Mouse (Mus musculus) heart, embryonic 12.5 days (tissue): ENCODE measurements around the gene Acadvl. TPM values are rescaled to one million over a fixed set of nuclear protein-coding genes. Genes with fewer than 3 reads are reported as not detected.

ENCODE experiments used
- ATAC-seq: fragments of 200-750 bp; cut with Nextera tagmentation; 2 replicates; pipeline ENCODE4 v1.8.0; 2017; ENCODE audit warnings: moderate TSS enrichment, moderate library complexity; ENCODE audit not compliant: insufficient number of reproducible peaks, low FRiP score
- H3K27ac ChIP-seq: fragments of 300-500 bp; sonication (generic); 2 replicates; pipeline ENCODE4 v1.5.1; 2016; ENCODE audit warnings: mild to moderate bottlenecking, moderate library complexity; ENCODE audit not compliant: poor library complexity, severe bottlenecking
- H3K27me3 ChIP-seq: fragments of 300-500 bp; sonication (generic); replicated peaks from 2 replicates; pipeline ENCODE4 v1.6.1; 2016; ENCODE audit warnings: mild to moderate bottlenecking, moderate library complexity
- H3K36me3 ChIP-seq: fragments of 300-500 bp; sonication (generic); 2 replicates; pipeline ENCODE4 v1.6.1; 2016; ENCODE audit warnings: mild to moderate bottlenecking, moderate library complexity
- H3K4me1 ChIP-seq: fragments of 300-500 bp; sonication (generic); replicated peaks from 2 replicates; pipeline ENCODE4 v1.6.1; 2016; ENCODE audit warnings: mild to moderate bottlenecking
- H3K4me2 ChIP-seq: fragments of 300-500 bp; sonication (generic); 2 replicates; pipeline ENCODE4 v1.6.1; 2016; ENCODE audit warnings: mild to moderate bottlenecking, moderate library complexity
- H3K4me3 ChIP-seq: fragments of 300-500 bp; sonication (generic); 2 replicates; pipeline ENCODE4 v1.5.1; 2016; ENCODE audit warnings: mild to moderate bottlenecking
- H3K9ac ChIP-seq: fragments of 300-500 bp; sonication (generic); 2 replicates; pipeline ENCODE4 v1.6.1; 2016; ENCODE audit warnings: mild to moderate bottlenecking, moderate library complexity
- H3K9me3 ChIP-seq: fragments of 300-500 bp; sonication (generic); replicated peaks from 2 replicates; pipeline ENCODE4 v1.6.1; 2016; ENCODE audit warnings: mild to moderate bottlenecking, moderate library complexity
- WGBS: fragments of 180-500 bp; shearing (Covaris S2); methylation state at CpG from one replicate; pipeline ENCODE4 v1.1.7; 2016; 5-methylcytosine and 5-hydroxymethylcytosine counted together
- polyA plus RNA-seq: library from polyadenylated mRNA; unstranded; fragments of >200 nt; fragmentation: Nextera tagmentation; extraction: Ambion mirVana; gene quantifications from 2 replicates; pipeline ENCODE4 v1.2.1, GENCODE M21; 2016

Gene Acadvl
- polyA plus RNA-seq, 1 experiment from 2014 or later: 126 TPM

GRCm38 (mm10) chr11:70026689-70027088 lies 11.5 kb upstream of the Acadvl start:
- peak overlapping the region; percentile 29; the same call in 1 of the 2 replicates for H3K9ac ChIP-seq
- peaks cover 11% of the 10 kb centered on the region for H3K36me3 ChIP-seq
- under 1% methylated on average over 18 of the region's 19 CpGs for WGBS
- H3K4me3 ChIP-seq: peak overlapping the region; percentile 39
- peak overlapping the region; percentile 69 for H3K4me2 ChIP-seq
- peak; percentile 66 for ATAC-seq
- H3K9me3 ChIP-seq: no peaks in the 10 kb centered on the region
- no peaks in the 10 kb centered on the region for H3K27me3 ChIP-seq
- 0 out of 2 replicates have a peak overlapping the region, but pooled peaks have one; percentile 22 for H3K27ac ChIP-seq
- peaks cover 66% of the 10 kb centered on the region for H3K4me1 ChIP-seq

- 17% methylated on average over 6 of the region's 6 CpGs for WGBS
- Histone ChIP-seq H3K4me1 (peaks cover 80% of the 10 kb centered on the region), H3K9ac (peak overlapping the region; percentile 64), H3K4me3 (peak overlapping the region; percentile 46), H3K9me3 (no peaks in the 10 kb centered on the region), H3K27me3 (no peaks in the 10 kb centered on the region), H3K36me3 (no peaks in the 10 kb centered on the region), H3K27ac (no peak overlapping the region), H3K4me2 (peak overlapping the region; percentile 75)
- ATAC-seq: no peak
These were observed 8.9 kb upstream of the Acadvl start for GRCm38 (mm10) chr11:70024151-70024514.

- 8% methylated on average over 20 of the region's 29 CpGs for WGBS
- no peak for ATAC-seq
- H3K4me1 ChIP-seq: peaks cover 80% of the 10 kb centered on the region
- H3K4me2 ChIP-seq: peak overlapping the region; percentile 75
- peak overlapping the region; percentile 46 for H3K4me3 ChIP-seq
- H3K9ac ChIP-seq: peak overlapping the region; percentile 64
- H3K27ac ChIP-seq: no peak overlapping the region
- H3K36me3 ChIP-seq: no peaks in the 10 kb centered on the region
- no peaks in the 10 kb centered on the region for H3K27me3 ChIP-seq
- no peaks in the 10 kb centered on the region for H3K9me3 ChIP-seq
These were observed 8.4 kb upstream of the Acadvl start for GRCm38 (mm10) chr11:70023481-70024150.

GRCm38 (mm10) chr11:70021264-70022132 lies 6.3 kb upstream of the Acadvl start:
- peak overlapping the region; percentile 85 for H3K4me2 ChIP-seq
- H3K4me1 ChIP-seq: peaks cover 74% of the 10 kb centered on the region
- peak overlapping the region; percentile 66 for H3K27ac ChIP-seq
- H3K4me3 ChIP-seq: peak overlapping the region; percentile 57
- peak; percentile 85 for ATAC-seq
- no peaks in the 10 kb centered on the region for H3K36me3 ChIP-seq
- H3K27me3 ChIP-seq: no peaks in the 10 kb centered on the region
- H3K9me3 ChIP-seq: no peaks in the 10 kb centered on the region
- 3% methylated on average over 39 of the region's 40 CpGs for WGBS
- H3K9ac ChIP-seq: peak overlapping the region; percentile 68

GRCm38 (mm10) chr11:70020731-70021263 lies 5.6 kb upstream of the Acadvl start:
- Histone ChIP-seq H3K27me3 (no peaks in the 10 kb centered on the region), H3K9me3 (no peaks in the 10 kb centered on the region), H3K4me3 (peak overlapping the region; percentile 57), H3K9ac (peak overlapping the region; percentile 68), H3K4me1 (peaks cover 67% of the 10 kb centered on the region), H3K27ac (peak overlapping the region; percentile 66), H3K36me3 (no peaks in the 10 kb centered on the region), H3K4me2 (peak overlapping the region; percentile 85)
- WGBS: under 1% methylated on average over 8 of the region's 8 CpGs
- ATAC-seq: peak; percentile 78

- no peak for ATAC-seq
- H3K4me2 ChIP-seq: peak overlapping the region; percentile 85
- H3K9ac ChIP-seq: peak overlapping the region; percentile 34
- peak overlapping the region; percentile 57 for H3K4me3 ChIP-seq
- 22% methylated on average over 8 of the region's 8 CpGs for WGBS
- H3K36me3 ChIP-seq: no peaks in the 10 kb centered on the region
- H3K27ac ChIP-seq: peak overlapping the region; percentile 66
- H3K4me1 ChIP-seq: peaks cover 62% of the 10 kb centered on the region
- no peaks in the 10 kb centered on the region for H3K27me3 ChIP-seq
- no peaks in the 10 kb centered on the region for H3K9me3 ChIP-seq
These were observed 4.9 kb upstream of the Acadvl start for GRCm38 (mm10) chr11:70020022-70020631.

GRCm38 (mm10) chr11:70019495-70020021 lies 4.3 kb upstream of the Acadvl start:
- Histone ChIP-seq H3K27me3 (no peaks in the 10 kb centered on the region), H3K36me3 (no peaks in the 10 kb centered on the region), H3K9ac (peak overlapping the region; percentile 34), H3K4me3 (peak overlapping the region; percentile 57), H3K27ac (peak overlapping the region; percentile 66), H3K9me3 (no peaks in the 10 kb centered on the region), H3K4me2 (peak overlapping the region; percentile 85), H3K4me1 (peaks cover 66% of the 10 kb centered on the region)
- no peak for ATAC-seq
- WGBS: 0% methylated on average over 2 of the region's 2 CpGs

GRCm38 (mm10) chr11:70018131-70018990 lies 3.1 kb upstream of the Acadvl start:
- H3K27me3 ChIP-seq: no peaks in the 10 kb centered on the region
- H3K9ac ChIP-seq: peak overlapping the region; percentile 80
- H3K36me3 ChIP-seq: peaks cover 6% of the 10 kb centered on the region
- H3K27ac ChIP-seq: peak overlapping the region; percentile 61
- 2% methylated on average over 25 of the region's 25 CpGs for WGBS
- H3K4me3 ChIP-seq: peak overlapping the region; percentile 57
- H3K9me3 ChIP-seq: no peaks in the 10 kb centered on the region
- H3K4me1 ChIP-seq: peaks cover 61% of the 10 kb centered on the region
- peak overlapping the region; percentile 85 for H3K4me2 ChIP-seq
- no peak for ATAC-seq

- H3K36me3 ChIP-seq: peaks cover 17% of the 10 kb centered on the region
- 40% methylated on average over 7 of the region's 7 CpGs for WGBS
- no peak for ATAC-seq
- no peaks in the 10 kb centered on the region for H3K9me3 ChIP-seq
- H3K9ac ChIP-seq: 0 out of 2 replicates have a peak overlapping the region, but pooled peaks have one; percentile 41
- H3K27me3 ChIP-seq: no peaks in the 10 kb centered on the region
- peaks cover 57% of the 10 kb centered on the region for H3K4me1 ChIP-seq
- H3K27ac ChIP-seq: no peak overlapping the region
- no peak overlapping the region for H3K4me3 ChIP-seq
- peak overlapping the region; percentile 85 for H3K4me2 ChIP-seq
These were observed 2.1 kb upstream of the Acadvl start for GRCm38 (mm10) chr11:70017199-70017767.

- Histone ChIP-seq H3K4me2 (peak within 1 kb of the TSS; percentile 85), H3K27me3 (no peaks in the 10 kb centered on the region), H3K9me3 (no peaks in the 10 kb centered on the region), H3K27ac (0 out of 2 replicates have a peak within 1 kb of the TSS, but pooled peaks have one; percentile 61), H3K4me1 (peaks cover 56% of the 10 kb centered on the region), H3K36me3 (peaks cover 23% of the 10 kb centered on the region), H3K9ac (peak within 1 kb of the TSS; percentile 80; the same call in 1 of the 2 replicates), H3K4me3 (0 out of 2 replicates have a peak within 1 kb of the TSS, but pooled peaks have one; percentile 57)
- 65% methylated on average over 3 of the region's 3 CpGs for WGBS
- no peak for ATAC-seq
These were observed 1.5 kb upstream of the Acadvl start, which contains the start of gene Dlg4 for GRCm38 (mm10) chr11:70016669-70017068. Gene Dlg4 (plus strand): TSS chr11:70016942.
